Mouse (Mus musculus): ENCODE results near the gene Ptprg.

Gene Ptprg

GRCm38 (mm10) chr14:12086167-12086566, 532.8 kb downstream of the Ptprg start:
- no peak for DNase-seq (ENCODE audit: low read depth, low spot score)

GRCm38 (mm10) chr14:12089954-12090353, 536.6 kb downstream of the Ptprg start:
- DNase-seq (ENCODE audit: low read depth, low spot score) = no peak

- DNase-seq (ENCODE audit: low read depth, low spot score) = no peak
These were observed 538.4 kb downstream of the Ptprg start for GRCm38 (mm10) chr14:12091730-12092129.

- peak; percentile 57 for DNase-seq (ENCODE audit: low read depth, low spot score)
These were observed 546.3 kb downstream of the Ptprg start for GRCm38 (mm10) chr14:12099390-12100333.

DNA sequence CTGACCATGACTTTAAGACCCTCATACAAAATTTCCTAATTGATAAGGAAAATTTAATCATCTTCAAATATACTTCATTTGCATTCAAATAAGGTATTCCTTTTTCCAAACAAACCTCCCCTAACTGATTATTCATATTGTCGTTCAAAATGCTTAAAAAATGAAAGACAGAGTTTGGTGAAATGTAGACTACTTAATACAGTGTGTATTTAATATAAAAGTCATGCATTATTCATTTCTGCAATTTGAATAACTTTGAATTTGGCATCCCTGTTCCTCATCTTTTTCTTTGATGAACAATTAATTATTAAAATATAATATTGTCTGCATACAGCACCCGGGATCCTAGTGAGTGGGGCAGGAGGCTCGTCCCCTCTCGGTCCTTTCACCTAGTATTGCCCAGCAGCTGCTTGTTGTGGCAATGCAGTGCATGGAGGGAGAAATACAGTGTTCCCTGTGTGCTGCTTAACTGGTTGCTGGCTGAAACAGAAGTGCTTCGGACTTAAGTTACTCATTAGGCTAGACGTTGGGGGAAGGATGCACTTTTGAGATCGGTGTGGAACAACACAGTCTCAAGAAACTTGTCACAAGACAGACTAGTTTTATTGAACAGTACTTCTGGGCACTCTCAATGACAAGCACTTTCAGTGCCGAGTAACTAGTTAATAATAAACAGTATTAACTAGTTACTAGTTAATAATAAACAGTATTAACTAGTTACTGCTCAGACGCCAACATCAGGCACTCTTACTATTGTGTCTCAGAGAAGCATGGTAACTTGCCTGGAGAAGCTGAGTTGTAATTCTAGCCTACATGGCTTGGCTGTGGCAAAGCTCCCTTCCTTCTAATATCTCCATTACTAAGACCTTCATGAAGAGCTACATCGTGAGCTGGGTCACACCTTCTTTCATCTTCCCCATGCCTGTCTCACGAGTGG, 549.3 kb downstream of the Ptprg start:
- no peak for DNase-seq (ENCODE audit: low read depth, low spot score)

GRCm38 (mm10) chr14:12104297-12105155, 551.2 kb downstream of the Ptprg start:
- DNase-seq (ENCODE audit: low read depth, low spot score) = no peak

- DNase-seq (ENCODE audit: low read depth, low spot score) = no peak
These were observed 551.8 kb downstream of the Ptprg start for GRCm38 (mm10) chr14:12105156-12105430.

GRCm38 (mm10) chr14:12105593-12105992, 552.3 kb downstream of the Ptprg start:
- no peak for DNase-seq (ENCODE audit: low read depth, low spot score)

GRCm38 (mm10) chr14:12107459-12107858, 554.1 kb downstream of the Ptprg start:
- no peak for DNase-seq (ENCODE audit: low read depth, low spot score)

- DNase-seq (ENCODE audit: low read depth, low spot score) = no peak
These were observed 554.7 kb downstream of the Ptprg start for GRCm38 (mm10) chr14:12107991-12108390.

GRCm38 (mm10) chr14:12112548-12113011, 559.2 kb downstream of the Ptprg start:
- no peak for DNase-seq (ENCODE audit: low read depth, low spot score)

DNA sequence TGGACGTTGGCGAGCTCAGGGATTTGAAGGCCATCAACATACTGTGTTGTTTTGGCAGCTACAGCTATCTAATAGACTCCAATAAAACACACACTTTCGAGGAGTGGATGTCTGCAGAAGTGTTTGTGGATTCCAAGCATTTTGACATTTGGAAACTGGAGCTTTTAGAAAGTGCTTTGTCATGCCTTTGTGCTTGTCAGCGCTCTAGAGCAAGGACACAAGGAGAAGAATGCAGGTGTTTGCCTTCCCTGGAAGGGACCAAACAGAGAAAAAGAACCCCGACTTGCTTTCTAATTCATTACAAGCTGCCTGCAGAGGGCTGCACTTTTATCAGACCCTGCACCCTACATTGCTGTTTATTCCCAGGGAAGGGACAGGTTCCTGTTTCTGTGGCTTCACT, 560.0 kb downstream of the Ptprg start:
- no peak for DNase-seq (ENCODE audit: low read depth, low spot score)

DNA sequence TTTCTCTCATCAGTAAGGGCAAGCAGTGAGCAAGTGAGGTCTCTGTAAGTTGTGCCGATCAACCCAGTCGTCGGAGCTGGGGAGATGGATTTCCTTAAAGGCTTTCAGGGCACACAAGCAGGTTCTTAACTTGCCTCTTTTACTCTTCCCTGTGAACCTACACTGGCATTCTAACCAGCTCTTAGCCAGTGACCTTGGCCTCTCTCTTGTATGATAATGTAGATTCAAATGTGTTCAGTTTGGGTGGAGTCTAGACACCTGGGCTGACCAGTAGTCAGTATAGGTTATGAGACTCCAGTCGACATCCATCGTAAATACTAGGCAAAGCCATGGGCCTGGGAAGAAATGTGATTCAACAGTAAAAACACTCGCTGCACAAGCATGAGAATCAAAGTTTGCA, 560.7 kb downstream of the Ptprg start:
- no peak for DNase-seq (ENCODE audit: low read depth, low spot score)

DNA sequence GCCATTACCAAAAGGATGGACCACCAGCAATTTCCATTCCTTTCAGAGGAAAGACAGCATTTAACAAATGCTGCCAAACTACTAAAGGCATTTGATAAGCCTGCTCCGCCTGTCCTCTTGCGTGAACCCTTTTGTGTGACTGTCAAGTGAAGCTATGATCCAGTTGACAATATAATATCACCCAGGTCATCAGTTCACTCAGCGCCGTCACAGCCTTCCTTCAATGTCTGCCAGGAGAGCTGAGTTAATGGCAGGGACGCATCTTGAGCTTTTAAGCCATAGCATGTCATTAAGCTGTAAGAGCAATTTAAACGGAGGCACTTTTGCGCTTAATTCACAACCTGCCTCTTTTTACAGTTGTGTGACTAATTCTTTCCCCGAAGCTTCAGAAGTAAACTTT, 565.9 kb downstream of the Ptprg start:
- no peak for DNase-seq (ENCODE audit: low read depth, low spot score)

DNA sequence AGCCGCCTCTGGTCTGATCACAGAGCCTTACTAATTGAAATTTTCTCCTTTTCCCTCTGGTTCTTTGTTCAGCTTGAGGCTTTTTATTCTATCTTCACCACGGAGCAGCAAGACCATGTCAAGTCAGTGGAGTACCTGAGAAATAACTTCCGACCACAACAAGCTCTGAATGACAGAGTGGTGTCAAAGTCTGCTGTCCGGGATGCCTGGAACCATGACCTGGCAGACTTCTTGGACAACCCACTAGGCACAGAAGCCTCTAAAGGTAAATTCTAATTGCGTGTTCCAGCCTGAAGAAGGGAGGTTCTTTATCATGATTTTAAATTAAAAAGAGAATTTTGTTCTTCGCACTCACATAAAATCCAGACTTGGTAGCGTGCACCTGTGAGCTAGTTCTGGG, 568.6 kb downstream of the Ptprg start:
- DNase-seq (ENCODE audit: low read depth, low spot score) = no peak

GRCm38 (mm10) chr14:12124682-12125081, 571.4 kb downstream of the Ptprg start:
- DNase-seq (ENCODE audit: low read depth, low spot score) = no peak

GRCm38 (mm10) chr14:12127951-12128350, 574.6 kb downstream of the Ptprg start:
- no peak for DNase-seq (ENCODE audit: low read depth, low spot score)

DNA sequence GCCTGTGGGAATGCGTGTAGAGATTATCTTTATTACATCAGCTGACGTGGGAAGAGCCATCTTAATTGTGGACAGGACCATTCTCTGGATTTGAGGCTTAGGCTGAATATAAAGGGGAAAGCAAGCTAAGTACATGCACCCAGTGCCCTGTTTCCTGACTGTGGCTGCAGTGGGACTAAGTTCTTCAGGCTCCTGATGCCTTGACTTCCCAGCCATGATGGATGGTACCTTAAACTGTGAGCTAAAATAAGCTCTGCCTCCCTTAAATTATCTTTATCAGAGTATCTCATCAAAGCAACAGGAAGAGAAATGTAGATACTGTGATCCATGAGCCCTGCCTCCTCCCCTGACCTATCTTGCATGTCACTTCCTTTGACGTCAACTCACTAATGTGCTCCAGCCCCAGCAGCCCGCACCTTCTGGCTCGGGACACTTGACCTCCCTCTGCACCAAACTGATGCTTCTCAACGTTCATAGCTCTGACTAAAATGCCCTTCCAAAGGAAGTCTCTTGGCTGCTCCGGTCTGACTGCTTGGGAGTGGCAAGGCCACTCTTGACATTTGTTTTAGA, 578.8 kb downstream of the Ptprg start:
- DNase-seq (ENCODE audit: low read depth, low spot score) = no peak

DNA sequence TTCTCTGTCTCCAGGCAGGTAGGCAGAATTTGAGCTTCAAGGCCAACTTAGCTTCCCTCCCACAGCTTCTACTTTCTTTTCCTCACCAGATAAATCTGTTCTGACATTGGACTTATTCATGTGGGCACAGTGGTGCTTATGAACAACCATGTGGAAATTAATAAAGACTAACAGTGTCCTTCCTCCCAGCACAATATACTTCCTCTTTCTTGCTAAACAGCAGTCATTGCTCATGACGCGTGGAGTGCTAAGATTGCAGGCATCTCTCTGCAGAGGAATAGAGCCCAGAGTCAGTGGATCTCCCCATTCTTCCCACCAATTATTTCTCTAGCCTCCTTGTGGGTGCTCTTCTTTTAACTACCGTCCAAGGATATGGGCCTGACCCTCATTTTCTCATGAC, 579.8 kb downstream of the Ptprg start:
- DNase-seq (ENCODE audit: low read depth, low spot score) = no peak

- DNase-seq (ENCODE audit: low read depth, low spot score) = no peak
These were observed 581.2 kb downstream of the Ptprg start for GRCm38 (mm10) chr14:12134504-12134903.

DNA sequence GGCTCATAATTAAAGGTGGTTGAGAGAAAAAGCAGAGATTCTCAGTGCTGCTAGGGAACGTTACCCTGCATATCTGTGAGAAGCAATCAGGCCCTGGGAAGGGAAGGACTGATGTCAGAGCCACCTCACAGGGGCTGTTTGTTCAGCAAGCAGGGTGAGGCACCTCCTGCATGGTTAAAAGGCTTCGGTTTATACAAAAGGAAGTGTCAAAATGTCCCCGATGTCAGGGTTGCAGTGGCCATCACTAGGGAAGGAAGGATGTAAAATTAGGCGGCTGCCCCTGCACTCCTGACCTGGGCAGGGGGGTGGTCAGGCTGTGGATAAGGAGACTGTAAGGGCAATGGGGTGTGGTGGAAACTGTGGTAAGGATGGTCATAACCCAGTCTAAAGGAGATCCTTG, 583.2 kb downstream of the Ptprg start:
- DNase-seq (ENCODE audit: low read depth, low spot score) = no peak
